Mouse (Mus musculus) erythroblast, embryonic 14.5 days (primary cell): ENCODE results near the gene E2f1.

Source experiments
- GATA1 ChIP-seq: IDR thresholded peaks from 2 replicates; pipeline ENCODE4 v1.6.1; 2012; ENCODE audit warnings: low read length, inconsistent platforms, mixed read lengths
- TAL1 ChIP-seq: IDR thresholded peaks from 3 replicates; pipeline ENCODE4 v1.6.1; 2012; ENCODE audit warnings: low read length, inconsistent platforms, mixed read lengths

DNA sequence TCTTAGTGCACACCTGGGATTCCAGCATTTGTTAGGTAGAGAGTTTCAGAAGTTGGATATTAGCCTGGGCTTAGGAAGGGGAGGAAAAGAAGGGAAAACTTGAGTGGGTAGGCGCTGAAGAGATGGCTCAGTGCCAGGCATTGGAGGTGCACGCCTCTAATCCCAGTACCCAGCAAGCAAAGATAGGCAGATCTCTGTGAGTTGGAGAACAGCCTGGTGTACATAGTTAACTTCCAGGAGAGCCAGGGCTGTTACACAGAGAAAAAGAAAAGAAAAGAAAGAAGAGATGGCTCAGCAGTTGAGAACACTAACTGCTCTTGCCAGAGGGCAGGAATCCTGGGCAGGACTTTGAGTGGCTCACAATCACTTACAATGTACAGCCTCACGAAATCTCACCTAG, 43.2 kb downstream of the E2f1 start:
- TF ChIP-seq TAL1 (no peak), GATA1 (no peak)
